Mouse (Mus musculus) myocyte (in vitro differentiated cells): Measurements from ENCODE around the gene Slc25a43.

Experiments used
- CEBPB ChIP-seq: IDR thresholded peaks from 2 replicates; pipeline ENCODE4 v1.6.1; 2011; ENCODE audit warnings: mild to moderate bottlenecking, moderate library complexity; ENCODE audit not compliant: poor library complexity, insufficient read depth, severe bottlenecking
- POLR2A ChIP-seq: IDR thresholded peaks from one replicate; pipeline ENCODE4 v1.6.1; 2011; ENCODE audit warnings: low read depth, mild to moderate bottlenecking, control low read depth, moderate library complexity; ENCODE audit not compliant: insufficient read length

DNA sequence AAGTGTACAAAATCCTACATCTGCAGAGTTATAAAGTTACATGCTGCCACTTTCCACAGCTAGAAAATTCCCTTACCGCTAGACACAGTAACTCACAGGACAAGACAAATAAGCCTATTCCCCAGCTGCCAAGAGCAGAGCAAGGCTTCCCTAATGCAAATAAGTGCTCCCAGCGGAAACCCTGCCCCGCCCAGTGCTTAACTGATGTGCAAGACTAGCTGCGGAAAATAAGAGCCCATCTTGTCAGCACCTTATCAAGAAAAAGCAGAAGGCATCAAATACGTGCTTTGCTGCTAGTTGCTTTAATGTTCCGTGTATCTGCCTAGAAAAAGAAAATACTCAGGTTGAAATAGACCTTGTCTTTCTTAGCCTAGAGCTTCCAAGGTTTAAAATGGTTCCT lies 2.2 kb upstream of the Slc25a43 start:
- TF ChIP-seq POLR2A (no peak), CEBPB (no peak)
